Mouse (Mus musculus): ENCODE measurements around the gene Dnajc30. TPM values are rescaled to one million over a fixed set of nuclear protein-coding genes. Genes with fewer than 3 reads are reported as not detected.
A peak's percentile ranks its signal among the peaks of the same experiment; 100 is the strongest.

Gene Dnajc30
- polyA plus RNA-seq, 1 experiment from 2014 or later, result 29.3 TPM

DNA sequence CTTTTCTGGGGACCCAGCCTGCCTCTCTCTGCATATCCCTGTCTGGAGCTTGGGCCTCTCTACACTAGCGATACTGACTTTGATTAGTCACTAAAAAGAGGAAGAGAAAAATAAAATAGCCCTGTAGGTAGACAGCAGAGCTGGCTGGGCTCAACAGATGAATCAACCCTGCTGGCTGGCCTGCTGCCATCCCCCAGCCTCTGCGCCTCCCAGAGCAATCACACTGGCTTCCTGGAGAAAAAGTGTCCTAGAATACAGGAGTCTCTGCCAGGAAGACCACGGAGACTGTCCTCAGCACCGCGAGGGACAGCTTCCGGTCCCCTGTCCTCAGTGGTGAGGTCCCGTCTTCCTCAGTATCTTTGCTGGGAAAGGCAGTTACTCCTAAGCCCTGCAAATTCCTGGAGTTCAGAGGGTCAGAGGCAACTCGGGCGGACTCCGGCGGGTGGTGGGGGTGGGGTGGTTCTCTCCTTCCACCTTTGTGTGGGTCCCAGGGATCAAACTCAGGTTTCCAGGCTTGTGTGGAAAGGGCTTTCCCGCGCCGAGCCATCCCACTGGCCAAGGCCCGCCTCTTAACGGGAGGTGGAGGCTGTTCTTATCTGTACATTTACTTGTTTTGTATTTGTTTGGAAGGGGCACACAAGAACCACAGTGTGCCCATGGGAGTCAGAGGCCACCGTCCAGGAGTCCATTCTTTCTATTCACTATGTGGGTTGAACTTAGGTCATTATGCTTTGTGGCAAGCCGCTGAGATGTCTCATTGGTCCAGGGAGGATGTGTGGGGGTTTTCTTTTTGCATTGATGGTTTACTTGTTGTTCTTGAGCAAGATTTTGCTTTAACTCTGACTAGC, 34.8 kb upstream of the Dnajc30 start:
- Histone ChIP-seq H3K27me3 (ENCODE audit: control insufficient read depth, insufficient read depth, low read length) (no peaks in the 10 kb centered on the region), H3K27ac (replicated peaks; ENCODE audit: low read depth, low read length) (no peak overlapping the region), H3K9me3 (replicated peaks; ENCODE audit: control insufficient read depth, low read length) (no peaks in the 10 kb centered on the region), H3K4me2 (ENCODE audit: low read depth, low read length) (no peak overlapping the region), H3K4me3 (ENCODE audit: low read depth, low read length) (no peak overlapping the region), H3K4me1 (ENCODE audit: control insufficient read depth, insufficient read depth, low read length) (no peaks in the 10 kb centered on the region; the same call in 1 of the 2 replicates), H3K9ac (replicated peaks; ENCODE audit: low read length) (peak overlapping the region; percentile 9; the same call in 1 of the 2 replicates), H3K36me3 (replicated peaks; ENCODE audit: control insufficient read depth, insufficient read depth, low read depth, low read length) (no peaks in the 10 kb centered on the region)
- ATAC-seq (replicated peaks; ENCODE audit: insufficient number of reproducible peaks, low FRiP score, low TSS enrichment, low read depth), result no peak
- no peak for DNase-seq (ENCODE audit: low spot score)
- WGBS, result 55% methylated on average over 18 of the region's 18 CpGs

DNA sequence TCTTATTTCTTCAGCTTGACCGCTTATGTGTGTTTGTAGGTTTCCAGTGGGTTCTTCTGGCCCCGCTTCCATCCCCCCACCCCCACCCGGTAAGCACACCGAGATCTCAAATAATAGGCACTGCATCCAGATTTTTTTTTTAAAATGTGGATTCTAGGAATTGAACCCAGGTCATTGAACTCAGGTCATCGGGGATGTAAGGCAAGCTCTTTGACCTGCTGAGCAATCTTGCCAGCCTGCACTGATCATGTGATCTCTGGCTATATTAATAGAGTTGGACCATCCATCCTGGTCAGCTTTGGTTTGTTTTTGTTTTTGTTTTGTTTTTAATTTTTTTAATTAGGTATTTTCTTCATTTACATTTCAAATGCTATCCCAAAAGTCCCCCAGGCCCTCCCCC, 31.4 kb upstream of the Dnajc30 start:
- 86% methylated on average over 5 of the region's 5 CpGs for WGBS
- no peak for DNase-seq (ENCODE audit: low spot score)
- Histone ChIP-seq H3K4me2 (ENCODE audit: low read depth, low read length) (no peak overlapping the region), H3K9me3 (replicated peaks; ENCODE audit: control insufficient read depth, low read length) (no peaks in the 10 kb centered on the region), H3K36me3 (replicated peaks; ENCODE audit: control insufficient read depth, insufficient read depth, low read depth, low read length) (no peaks in the 10 kb centered on the region), H3K27ac (replicated peaks; ENCODE audit: low read depth, low read length) (no peak overlapping the region), H3K4me1 (ENCODE audit: control insufficient read depth, insufficient read depth, low read length) (no peaks in the 10 kb centered on the region), H3K4me3 (ENCODE audit: low read depth, low read length) (no peak overlapping the region), H3K27me3 (ENCODE audit: control insufficient read depth, insufficient read depth, low read length) (no peaks in the 10 kb centered on the region), H3K9ac (replicated peaks; ENCODE audit: low read length) (no peak overlapping the region)
- ATAC-seq (replicated peaks; ENCODE audit: insufficient number of reproducible peaks, low FRiP score, low TSS enrichment, low read depth), result no peak

DNA sequence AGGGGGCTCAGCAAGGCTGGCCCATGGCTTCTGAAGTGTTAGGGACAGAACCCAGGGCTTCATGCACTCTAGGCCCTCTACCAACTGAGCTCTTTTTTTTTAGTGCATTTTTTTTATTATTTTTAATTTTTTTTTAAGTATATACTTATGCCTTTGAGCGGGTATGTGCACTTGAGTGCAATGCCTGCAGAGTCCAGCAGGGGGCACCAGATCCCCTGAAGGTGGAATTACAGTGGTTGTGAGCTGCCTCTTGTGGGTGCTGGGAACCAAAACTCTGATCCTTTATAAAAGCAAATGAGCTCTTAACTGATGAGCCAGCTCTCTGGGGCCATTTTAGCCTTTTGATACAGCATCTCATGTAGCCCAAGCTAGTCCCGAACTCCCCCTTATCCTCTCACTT, 29.4 kb upstream of the Dnajc30 start:
- Histone ChIP-seq H3K27ac (replicated peaks; ENCODE audit: low read depth, low read length) (no peak overlapping the region), H3K27me3 (ENCODE audit: control insufficient read depth, insufficient read depth, low read length) (no peaks in the 10 kb centered on the region), H3K36me3 (replicated peaks; ENCODE audit: control insufficient read depth, insufficient read depth, low read depth, low read length) (no peaks in the 10 kb centered on the region), H3K4me1 (ENCODE audit: control insufficient read depth, insufficient read depth, low read length) (no peaks in the 10 kb centered on the region), H3K9ac (replicated peaks; ENCODE audit: low read length) (no peak overlapping the region), H3K4me2 (ENCODE audit: low read depth, low read length) (no peak overlapping the region), H3K9me3 (replicated peaks; ENCODE audit: control insufficient read depth, low read length) (no peaks in the 10 kb centered on the region), H3K4me3 (ENCODE audit: low read depth, low read length) (no peak overlapping the region)
- ATAC-seq (replicated peaks; ENCODE audit: insufficient number of reproducible peaks, low FRiP score, low TSS enrichment, low read depth) (no peak), DNase-seq (ENCODE audit: low spot score) (no peak)
- whole genome bisulfite sequencing, result 97% methylated on average over 2 of the region's 2 CpGs

DNA sequence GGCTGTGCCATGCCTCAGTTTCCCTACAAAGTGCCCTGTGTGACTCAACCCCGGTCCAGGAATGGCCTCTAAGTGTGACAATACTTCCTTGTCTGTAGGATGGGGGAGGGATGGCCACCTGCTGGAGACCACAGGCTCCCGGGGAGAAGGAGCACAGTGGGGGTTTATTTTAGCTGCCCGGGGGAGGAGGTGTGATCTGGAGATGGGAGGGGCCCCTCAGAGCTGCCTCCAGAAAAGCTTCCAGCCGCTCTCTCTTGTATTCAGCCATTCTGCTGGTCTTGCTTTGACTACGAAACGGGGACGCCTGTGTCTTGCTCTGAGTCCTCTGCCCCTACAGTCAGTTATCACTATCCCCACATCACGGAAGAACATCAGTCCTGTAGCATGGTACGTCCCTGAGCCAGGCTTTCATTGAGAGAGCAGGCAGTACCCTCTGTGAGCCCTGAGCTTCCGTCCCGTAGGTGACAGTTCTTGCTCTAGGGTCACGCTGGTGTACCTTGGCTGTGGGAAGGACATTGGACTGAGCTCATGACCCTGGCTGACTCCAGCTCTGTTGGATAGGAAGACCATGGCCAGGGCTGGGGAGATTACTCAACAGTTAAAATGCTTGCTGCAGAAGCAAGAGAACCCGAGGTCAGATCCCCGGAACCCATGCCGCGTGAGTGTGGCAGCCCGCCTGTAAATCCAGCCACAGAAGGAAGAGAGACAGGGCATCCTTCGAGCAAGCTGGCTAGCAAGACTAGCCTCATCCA, 28.2 kb upstream of the Dnajc30 start:
- Histone ChIP-seq H3K4me3 (ENCODE audit: low read depth, low read length) (no peak overlapping the region), H3K27ac (replicated peaks; ENCODE audit: low read depth, low read length) (no peak overlapping the region), H3K9ac (replicated peaks; ENCODE audit: low read length) (no peak overlapping the region), H3K4me2 (ENCODE audit: low read depth, low read length) (no peak overlapping the region), H3K27me3 (ENCODE audit: control insufficient read depth, insufficient read depth, low read length) (no peaks in the 10 kb centered on the region), H3K4me1 (ENCODE audit: control insufficient read depth, insufficient read depth, low read length) (no peaks in the 10 kb centered on the region), H3K36me3 (replicated peaks; ENCODE audit: control insufficient read depth, insufficient read depth, low read depth, low read length) (no peaks in the 10 kb centered on the region; the same call in 1 of the 2 replicates), H3K9me3 (replicated peaks; ENCODE audit: control insufficient read depth, low read length) (no peaks in the 10 kb centered on the region)
- 64% methylated on average over 18 of the region's 18 CpGs for WGBS
- ATAC-seq (replicated peaks; ENCODE audit: insufficient number of reproducible peaks, low FRiP score, low TSS enrichment, low read depth), result no peak
- DNase-seq (ENCODE audit: low spot score), result no peak

- H3K9ac ChIP-seq (replicated peaks; ENCODE audit: low read length), result no peak overlapping the region
- DNase-seq (ENCODE audit: low spot score) (no peak), ATAC-seq (replicated peaks; ENCODE audit: insufficient number of reproducible peaks, low FRiP score, low TSS enrichment, low read depth) (no peak)
- no peak overlapping the region for H3K4me3 ChIP-seq (ENCODE audit: low read depth, low read length)
- no peak overlapping the region for H3K27ac ChIP-seq (replicated peaks; ENCODE audit: low read depth, low read length)
- no peaks in the 10 kb centered on the region for H3K27me3 ChIP-seq (ENCODE audit: control insufficient read depth, insufficient read depth, low read length)
- H3K4me2 ChIP-seq (ENCODE audit: low read depth, low read length), result no peak overlapping the region
- no peaks in the 10 kb centered on the region for H3K4me1 ChIP-seq (ENCODE audit: control insufficient read depth, insufficient read depth, low read length)
- 83% methylated on average over 3 of the region's 3 CpGs for WGBS
- no peaks in the 10 kb centered on the region; the same call in 1 of the 2 replicates for H3K36me3 ChIP-seq (replicated peaks; ENCODE audit: control insufficient read depth, insufficient read depth, low read depth, low read length)
- H3K9me3 ChIP-seq (replicated peaks; ENCODE audit: control insufficient read depth, low read length), result no peaks in the 10 kb centered on the region
These were observed 26.1 kb upstream of the Dnajc30 start for GRCm38 (mm10) chr5:135037946-135038345.

DNA sequence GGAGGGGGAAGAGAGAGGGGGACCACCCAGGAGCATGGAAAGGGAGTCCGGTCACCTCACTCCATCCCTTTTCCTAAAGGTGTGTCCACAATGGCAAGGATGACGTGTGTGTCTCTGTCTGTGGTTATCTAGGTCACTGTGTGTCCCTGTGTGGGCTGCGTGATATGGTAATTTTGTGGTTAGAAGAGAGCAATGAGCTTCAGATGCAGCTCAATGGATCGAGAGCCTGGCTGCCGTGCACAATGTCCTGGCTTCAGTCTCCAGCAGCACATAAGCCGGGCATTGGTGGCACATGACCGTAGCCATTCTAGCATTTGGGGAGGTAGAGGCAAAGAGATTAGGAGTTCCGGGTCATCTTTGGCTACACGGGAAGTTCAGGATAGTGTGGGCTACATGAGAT, 24.5 kb upstream of the Dnajc30 start:
- 84% methylated on average over 9 of the region's 9 CpGs for WGBS
- H3K27ac ChIP-seq (replicated peaks; ENCODE audit: low read depth, low read length), result no peak overlapping the region
- no peaks in the 10 kb centered on the region; the same call in 1 of the 2 replicates for H3K36me3 ChIP-seq (replicated peaks; ENCODE audit: control insufficient read depth, insufficient read depth, low read depth, low read length)
- ATAC-seq (replicated peaks; ENCODE audit: insufficient number of reproducible peaks, low FRiP score, low TSS enrichment, low read depth) (no peak), DNase-seq (ENCODE audit: low spot score) (no peak)
- no peak overlapping the region for H3K4me2 ChIP-seq (ENCODE audit: low read depth, low read length)
- H3K4me1 ChIP-seq (ENCODE audit: control insufficient read depth, insufficient read depth, low read length), result no peaks in the 10 kb centered on the region
- no peak overlapping the region for H3K9ac ChIP-seq (replicated peaks; ENCODE audit: low read length)
- H3K27me3 ChIP-seq (ENCODE audit: control insufficient read depth, insufficient read depth, low read length), result no peaks in the 10 kb centered on the region
- H3K9me3 ChIP-seq (replicated peaks; ENCODE audit: control insufficient read depth, low read length), result no peaks in the 10 kb centered on the region
- H3K4me3 ChIP-seq (ENCODE audit: low read depth, low read length), result no peak overlapping the region

DNA sequence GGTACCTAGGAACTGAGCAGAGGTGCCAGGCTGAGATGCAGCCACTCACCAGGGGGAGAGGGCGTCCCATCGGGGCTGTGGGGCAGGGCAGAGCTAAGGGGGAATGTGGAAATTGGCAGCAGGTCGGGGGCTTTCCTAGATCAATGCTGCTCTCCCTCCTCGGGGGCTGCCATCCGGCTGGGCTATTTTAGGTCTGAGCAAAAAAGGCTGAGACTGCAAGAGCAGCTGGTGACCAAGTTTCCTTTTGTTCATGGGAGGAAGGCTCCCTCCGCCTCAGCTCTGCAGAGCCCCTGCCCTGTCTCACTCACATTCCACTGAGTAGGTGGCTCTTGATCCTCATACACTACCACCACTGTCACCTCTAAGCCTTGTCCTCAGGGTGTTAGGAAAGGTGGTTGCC, 23.9 kb upstream of the Dnajc30 start:
- Histone ChIP-seq H3K27me3 (ENCODE audit: control insufficient read depth, insufficient read depth, low read length) (no peaks in the 10 kb centered on the region), H3K9ac (replicated peaks; ENCODE audit: low read length) (no peak overlapping the region), H3K36me3 (replicated peaks; ENCODE audit: control insufficient read depth, insufficient read depth, low read depth, low read length) (no peaks in the 10 kb centered on the region; the same call in 1 of the 2 replicates), H3K4me3 (ENCODE audit: low read depth, low read length) (no peak overlapping the region), H3K4me1 (ENCODE audit: control insufficient read depth, insufficient read depth, low read length) (no peaks in the 10 kb centered on the region), H3K4me2 (ENCODE audit: low read depth, low read length) (no peak overlapping the region), H3K9me3 (replicated peaks; ENCODE audit: control insufficient read depth, low read length) (no peaks in the 10 kb centered on the region), H3K27ac (replicated peaks; ENCODE audit: low read depth, low read length) (no peak overlapping the region)
- no peak for ATAC-seq (replicated peaks; ENCODE audit: insufficient number of reproducible peaks, low FRiP score, low TSS enrichment, low read depth)
- DNase-seq (ENCODE audit: low spot score), result no peak
- WGBS, result 33% methylated on average over 6 of the region's 6 CpGs

DNA sequence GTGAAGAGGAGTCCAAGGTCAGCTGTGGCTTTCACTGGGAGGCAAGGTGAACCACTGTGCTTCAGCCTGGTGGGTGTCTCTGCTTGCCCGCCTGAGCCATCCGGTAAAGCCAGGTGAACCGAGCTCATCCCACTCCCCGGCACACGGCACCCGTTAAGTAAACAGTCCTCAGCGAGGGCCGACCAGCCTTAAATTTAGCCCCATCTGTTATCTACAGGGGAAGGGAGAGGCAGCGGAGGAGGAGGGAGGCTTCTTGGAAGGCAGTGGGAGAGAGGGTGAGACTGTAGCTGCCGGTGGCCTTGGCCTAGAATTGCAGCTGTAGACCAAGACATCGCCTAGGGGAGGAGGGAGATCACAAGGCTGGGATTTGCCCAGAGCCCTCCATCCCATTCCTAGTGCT, 23.2 kb upstream of the Dnajc30 start:
- H3K4me1 ChIP-seq (ENCODE audit: control insufficient read depth, insufficient read depth, low read length), result no peaks in the 10 kb centered on the region
- DNase-seq (ENCODE audit: low spot score) (no peak), ATAC-seq (replicated peaks; ENCODE audit: insufficient number of reproducible peaks, low FRiP score, low TSS enrichment, low read depth) (no peak)
- no peak overlapping the region for H3K27ac ChIP-seq (replicated peaks; ENCODE audit: low read depth, low read length)
- no peaks in the 10 kb centered on the region; the same call in 1 of the 2 replicates for H3K36me3 ChIP-seq (replicated peaks; ENCODE audit: control insufficient read depth, insufficient read depth, low read depth, low read length)
- 76% methylated on average over 11 of the region's 11 CpGs for WGBS
- no peaks in the 10 kb centered on the region for H3K9me3 ChIP-seq (replicated peaks; ENCODE audit: control insufficient read depth, low read length)
- H3K4me2 ChIP-seq (ENCODE audit: low read depth, low read length), result no peak overlapping the region
- no peaks in the 10 kb centered on the region for H3K27me3 ChIP-seq (ENCODE audit: control insufficient read depth, insufficient read depth, low read length)
- no peak overlapping the region for H3K9ac ChIP-seq (replicated peaks; ENCODE audit: low read length)
- H3K4me3 ChIP-seq (ENCODE audit: low read depth, low read length), result no peak overlapping the region

All from embryonic facial prominence, embryonic 11.5 days (tissue).